Mouse (Mus musculus): ENCODE results near the gene Cxcl9.

GRCm38 (mm10) chr5:92282571-92282970 is 45.3 kb downstream of the Cxcl9 start:
- TF ChIP-seq POLR2A (IDR thresholded peaks at IDR 0.05; ENCODE audit: borderline replicate concordance, extremely low read depth, low read depth, low read length) (no peak), CTCF (IDR thresholded peaks at IDR 0.05; ENCODE audit: insufficient read depth, low read length) (no peak)
